Mouse (Mus musculus) MEL (cell line): ENCODE data around the gene Fars2. TPM values are rescaled to one million over a fixed set of nuclear protein-coding genes. Genes with fewer than 3 reads are reported as not detected.

Source experiments
- DNase-seq: peaks from one replicate; pipeline ENCODE4 v3.0.0; 2011; ENCODE audit warnings: low read depth, low spot score
- H3K27ac ChIP-seq: 2 replicates; pipeline ENCODE4 v1.5.1; 2012; ENCODE audit warnings: low read depth, mild to moderate bottlenecking, control low read depth, low read length, moderate library complexity; ENCODE audit not compliant: control insufficient read depth
- H3K27me3 ChIP-seq, 2 experiments: fragments of 150-350 bp in 1 of 2; sonication (generic) in 1 of 2; 2 replicates each; pipeline ENCODE4 v1.6.1; 2012; ENCODE audit warnings: low read length in 2 of 2, mild to moderate bottlenecking in 2 of 2, improper control_type of control experiment in 1 of 2, moderate library complexity in 1 of 2; ENCODE audit not compliant: insufficient read depth in 2 of 2, control insufficient read depth in 1 of 2
- H3K36me3 ChIP-seq, 2 experiments: 2 replicates each; pipeline ENCODE4 v1.6.1; 2012 to 2014; ENCODE audit warnings: low read length in 2 of 2, improper control_type of control experiment in 1 of 2, inconsistent platforms in 1 of 2, mild to moderate bottlenecking in 1 of 2; ENCODE audit not compliant: insufficient read depth in 2 of 2, control insufficient read depth in 1 of 2
- H3K4me1 ChIP-seq, 2 experiments: fragments of 150-350 bp in 1 of 2; sonication (generic) in 1 of 2; 2 replicates each; pipeline ENCODE4 v1.6.1; 2012; ENCODE audit warnings: low read length in 2 of 2, improper control_type of control experiment in 1 of 2, mild to moderate bottlenecking in 1 of 2; ENCODE audit not compliant: insufficient read depth in 2 of 2, control insufficient read depth in 1 of 2
- H3K4me3 ChIP-seq, 2 experiments: fragments of 150-350 bp in 1 of 2; sonication (generic) in 1 of 2; 2 replicates each; pipeline ENCODE4 v1.5.1; 2012; ENCODE audit warnings: low read depth in 2 of 2, low read length in 2 of 2, mild to moderate bottlenecking in 2 of 2, moderate library complexity in 2 of 2, control low read depth in 1 of 2, improper control_type of control experiment in 1 of 2; ENCODE audit not compliant: control insufficient read depth in 1 of 2, insufficient read depth in 1 of 2
- H3K79me2 ChIP-seq: 2 replicates; pipeline ENCODE4 v1.6.1; 2012; ENCODE audit warnings: mild to moderate bottlenecking, low read length, moderate library complexity; ENCODE audit not compliant: control insufficient read depth, poor library complexity, insufficient read depth
- H3K9ac ChIP-seq: 2 replicates; pipeline ENCODE4 v1.6.1; 2012; ENCODE audit warnings: low read depth, mild to moderate bottlenecking, control low read depth, low read length, moderate library complexity; ENCODE audit not compliant: control insufficient read depth, poor library complexity, severe bottlenecking
- H3K9me3 ChIP-seq: fragments of 150-350 bp; sonication (generic); replicated peaks from 2 replicates; pipeline ENCODE4 v1.6.1; 2012; ENCODE audit warnings: mild to moderate bottlenecking, low read length, improper control_type of control experiment, moderate library complexity; ENCODE audit not compliant: insufficient read depth
- CHD1 ChIP-seq: IDR thresholded peaks from 2 replicates; pipeline ENCODE4 v1.6.1; 2012; ENCODE audit warnings: low read depth, mild to moderate bottlenecking, inconsistent platforms, low read length, improper control_type of control experiment
- CTCF ChIP-seq, 3 experiments: IDR thresholded peaks in 2 of 3; conservative IDR thresholded peaks in 1 of 3; 2 replicates each; pipeline ENCODE4 v1.5.1; 2011 to 2012; ENCODE audit warnings: low read length in 3 of 3, low read depth in 2 of 3, mild to moderate bottlenecking in 2 of 3, improper control_type of control experiment in 1 of 3, inconsistent platforms in 1 of 3, mixed read lengths in 1 of 3, moderate library complexity in 1 of 3; ENCODE audit not compliant: control insufficient read depth in 1 of 3, insufficient read depth in 1 of 3, poor library complexity in 1 of 3, severe bottlenecking in 1 of 3
- E2F4 ChIP-seq: IDR thresholded peaks from 2 replicates; pipeline ENCODE4 v1.6.1; 2011; ENCODE audit warnings: low read depth, low read length, improper control_type of control experiment, borderline replicate concordance
- ETS1 ChIP-seq: IDR thresholded peaks from 2 replicates; pipeline ENCODE4 v1.6.1; 2012; ENCODE audit warnings: low read depth, mild to moderate bottlenecking, inconsistent platforms, low read length, improper control_type of control experiment, moderate library complexity
- GATA1 ChIP-seq: IDR thresholded peaks from 2 replicates; pipeline ENCODE4 v1.6.1; 2011; ENCODE audit warnings: low read depth, low read length, improper control_type of control experiment
- NRF1 ChIP-seq: IDR thresholded peaks from 2 replicates; pipeline ENCODE4 v1.6.1; 2014; ENCODE audit warnings: low read depth, mild to moderate bottlenecking, inconsistent platforms, low read length, improper control_type of control experiment, moderate library complexity; ENCODE audit not compliant: poor library complexity, insufficient read depth, severe bottlenecking
- RCOR1 ChIP-seq: IDR thresholded peaks from 2 replicates; pipeline ENCODE4 v1.6.1; 2012; ENCODE audit warnings: low read depth, mild to moderate bottlenecking, inconsistent platforms, low read length, improper control_type of control experiment
- USF1 ChIP-seq: IDR thresholded peaks from 2 replicates; pipeline ENCODE4 v1.6.1; 2014; ENCODE audit warnings: low read depth, mild to moderate bottlenecking, inconsistent platforms, low read length, improper control_type of control experiment, moderate library complexity
- ZC3H11A ChIP-seq: IDR thresholded peaks from 2 replicates; pipeline ENCODE4 v1.6.1; 2012; ENCODE audit warnings: low read depth, mild to moderate bottlenecking, inconsistent platforms, low read length, improper control_type of control experiment
- polyA plus RNA-seq, 2 experiments: library from polyadenylated mRNA; stranded (reverse) in 1 of 2; unstranded in 1 of 2; fragments of >175 nt in 1 of 2; fragments of >200 nt in 1 of 2; gene quantifications; 2 replicates each; pipeline versions ENCODE4 v1.2.1 to v1.2.4; 2012; ENCODE audit warnings: low replicate concordance in 2 of 2, low read depth in 1 of 2; ENCODE audit not compliant: insufficient read length in 2 of 2, insufficient read depth in 1 of 2, missing spikeins in 1 of 2
- total RNA-seq: library from RNA; depleted of rRNA; stranded (reverse); fragments of 300-350 nt; gene quantifications from 2 replicates; pipeline ENCODE4 v1.2.3, GENCODE M21; 2012

Gene Fars2
- total and polyA plus RNA-seq, 3 experiments: 32.6 to 39.2 TPM; not detected in 1

DNA sequence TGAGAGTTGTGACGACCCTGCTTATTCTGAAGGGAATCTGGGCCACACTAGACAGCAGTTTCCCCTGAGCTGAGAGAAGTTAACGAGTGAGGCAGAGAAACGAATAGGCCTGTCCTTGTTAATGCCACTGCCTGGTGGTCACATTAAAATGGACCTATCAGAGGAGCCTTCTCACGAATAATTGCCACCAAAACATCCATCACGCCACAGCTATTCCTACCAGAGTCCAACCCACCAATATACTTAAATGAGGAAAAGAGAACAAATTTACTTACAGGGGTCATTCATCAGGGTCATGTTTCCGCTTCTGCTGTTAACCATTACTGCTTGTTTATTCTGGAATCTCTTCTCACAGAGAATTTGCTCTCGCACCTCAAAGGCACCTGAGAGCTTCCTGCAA is 531.0 kb downstream of the Fars2 start:
- TF ChIP-seq ZC3H11A: no peak
- TF ChIP-seq, all 39 proteins: peak for 0
- H3K36me3 ChIP-seq: no peaks in the 10 kb centered on the region
- no peak overlapping the region for H3K27ac ChIP-seq
- no peaks in the 10 kb centered on the region for H3K4me1 ChIP-seq
- DNase-seq: no peak
- no peaks in the 10 kb centered on the region for H3K27me3 ChIP-seq
- H3K79me2 ChIP-seq: no peaks in the 10 kb centered on the region
- no peak overlapping the region for H3K4me3 ChIP-seq
- H3K9me3 ChIP-seq: no peaks in the 10 kb centered on the region
- no peak overlapping the region for H3K9ac ChIP-seq

DNA sequence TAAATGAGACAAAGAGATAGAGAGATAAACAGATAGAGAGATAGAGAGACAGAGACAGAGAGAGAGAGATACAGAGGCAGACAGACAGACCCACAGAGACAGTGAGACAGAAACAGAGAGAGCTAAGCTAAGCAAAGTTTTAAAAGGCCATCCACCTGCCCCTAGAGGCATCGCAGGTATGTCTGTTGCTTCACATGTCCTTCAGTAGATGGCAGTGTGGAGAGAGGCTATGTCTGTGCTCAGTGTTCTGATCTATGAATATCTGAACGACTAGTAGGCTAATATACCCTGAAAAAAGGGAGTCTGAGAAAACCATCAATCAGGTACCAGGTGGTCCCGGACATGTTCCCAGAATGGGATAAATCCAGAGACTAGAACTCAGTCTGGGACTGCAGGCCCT is 537.0 kb downstream of the Fars2 start:
- no peak for DNase-seq

DNA sequence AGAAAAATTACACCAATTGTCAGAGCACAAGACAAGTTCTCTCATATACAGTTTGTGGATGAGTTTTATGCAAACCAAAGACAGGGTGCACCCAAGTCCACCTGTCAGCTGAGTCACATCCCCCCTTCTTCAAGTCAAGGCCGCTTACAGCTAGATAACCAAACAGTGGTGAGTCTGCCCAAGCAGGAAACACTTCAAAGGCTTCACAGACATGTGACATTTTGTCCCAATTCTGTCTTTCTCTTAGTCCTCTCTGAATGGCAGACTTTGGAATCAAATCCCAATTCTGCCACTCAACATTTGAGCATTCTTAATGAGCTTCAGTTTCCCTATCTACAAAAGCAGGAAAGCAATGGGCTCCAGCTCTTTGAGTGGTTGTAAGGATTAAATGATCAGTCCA is 562.1 kb downstream of the Fars2 start:
- Histone ChIP-seq H3K9me3 (no peaks in the 10 kb centered on the region), H3K4me1 (no peaks in the 10 kb centered on the region), H3K36me3 (no peaks in the 10 kb centered on the region), H3K27ac (no peak overlapping the region), H3K4me3 (no peak overlapping the region), H3K79me2 (no peaks in the 10 kb centered on the region), H3K27me3 (no peaks in the 10 kb centered on the region), H3K9ac (no peak overlapping the region)
- no peak for DNase-seq
- no peak for TF ChIP-seq E2F4
- no peak for TF ChIP-seq CTCF (IDR thresholded peaks at IDR 0.05 in 2 of 3, conservative IDR thresholded peaks at IDR 0.05 in 1 of 3; ENCODE audit: control insufficient read depth in 1 of 3, insufficient read depth in 1 of 3, low read depth in 2 of 3, low read length in 3 of 3, poor library complexity in 1 of 3, severe bottlenecking in 1 of 3)
- no peak for TF ChIP-seq GATA1
- TF ChIP-seq CHD1: no peak
- TF ChIP-seq NRF1: no peak
- no peak for TF ChIP-seq USF1

More for the DNA sequence above, 537.0 kb downstream of the Fars2 start:
- Histone ChIP-seq H3K27ac (no peak overlapping the region), H3K27me3 (no peaks in the 10 kb centered on the region), H3K9me3 (no peaks in the 10 kb centered on the region), H3K4me1 (no peaks in the 10 kb centered on the region), H3K36me3 (no peaks in the 10 kb centered on the region), H3K9ac (no peak overlapping the region), H3K79me2 (no peaks in the 10 kb centered on the region), H3K4me3 (no peak overlapping the region)
- TF ChIP-seq ETS1: no peak
- TF ChIP-seq RCOR1: no peak
